ENCODE assay signal across 11 mouse cellular contexts in genomic region chrX:69389738-69390137, GRCm38 (mm10). TPM values are rescaled to one million over a fixed set of nuclear protein-coding genes. Genes with fewer than 3 reads are reported as not detected.
DNase-seq lines count a peak whose midpoint lies in the region; ATAC-seq and TF ChIP-seq lines count a peak whose summit lies in the region.
"Had no signal": no experiment of that assay in that cellular context is flagged by ENCODE, and none has a peak within 500 bp of the region (broad histone marks: within the 10 kb centered on the region; RNA-seq: fewer than 3 reads in every experiment).

No protein-coding gene starts in this region.

- no peak overlapping the region for H3K9ac ChIP-seq in hindbrain, embryonic 11.5 days (ENCODE audit: low read depth, low read length)
- H3K9ac ChIP-seq in hindbrain, embryonic 12.5 days = no peak overlapping the region
- no peak overlapping the region for H3K9ac ChIP-seq in midbrain, postnatal 0 days (replicated peaks; ENCODE audit: low read length, poor library complexity, severe bottlenecking)
- no peak overlapping the region for H3K9ac ChIP-seq in midbrain, embryonic 15.5 days
- no peak overlapping the region for H3K9ac ChIP-seq in embryonic facial prominence, embryonic 14.5 days (ENCODE audit: low read depth, low read length)
- H3K9ac ChIP-seq: heart, embryonic 15.5 days; liver, embryonic 12.5 days; midbrain, embryonic 13.5 days had no signal

- H3K4me2 ChIP-seq in hindbrain, embryonic 11.5 days (replicated peaks; ENCODE audit: low read depth, low read length) = no peak overlapping the region
- no peak overlapping the region for H3K4me2 ChIP-seq in hindbrain, embryonic 12.5 days (replicated peaks)
- H3K4me2 ChIP-seq in midbrain, postnatal 0 days (ENCODE audit: low read depth, low read length, poor library complexity, severe bottlenecking) = no peak overlapping the region
- no peak overlapping the region for H3K4me2 ChIP-seq in midbrain, embryonic 15.5 days
- no peak overlapping the region for H3K4me2 ChIP-seq in embryonic facial prominence, embryonic 14.5 days (ENCODE audit: low read depth, low read length)
- H3K4me2 ChIP-seq: heart, embryonic 15.5 days; liver, embryonic 12.5 days; midbrain, embryonic 13.5 days had no signal

- DNase-seq in hindbrain, embryonic 11.5 days (ENCODE audit: low spot score) = peak; percentile 2
- no peak for DNase-seq in midbrain, postnatal 0 days (ENCODE audit: low spot score)
- peak; percentile 5 for DNase-seq in embryonic facial prominence, embryonic 14.5 days (ENCODE audit: low spot score)
- DNase-seq in gastrocnemius, adult 18-20 months (ENCODE audit: low spot score) = no peak
- DNase-seq in right cerebral cortex, postnatal 10 days (ENCODE audit: low spot score in 2 of 2) = no peak

- peak; percentile 56 for TF ChIP-seq CTCF in midbrain, postnatal 0 days (IDR thresholded peaks at IDR 0.05)

- WGBS in hindbrain, embryonic 11.5 days = 59% methylated on average over 1 of the region's 1 CpGs
- WGBS in hindbrain, embryonic 12.5 days = 40% methylated on average over 1 of the region's 1 CpGs
- WGBS in midbrain, postnatal 0 days = 31% methylated on average over 1 of the region's 1 CpGs
- WGBS in midbrain, embryonic 15.5 days = 38% methylated on average over 1 of the region's 1 CpGs
- 41% methylated on average over 1 of the region's 1 CpGs for WGBS in embryonic facial prominence, embryonic 14.5 days

- no peaks in the 10 kb centered on the region for H3K36me3 ChIP-seq in hindbrain, embryonic 11.5 days (ENCODE audit: control insufficient read depth, insufficient read depth, low read length)
- H3K36me3 ChIP-seq in hindbrain, embryonic 12.5 days = no peaks in the 10 kb centered on the region
- H3K36me3 ChIP-seq in midbrain, postnatal 0 days (ENCODE audit: insufficient read depth, low read length) = no peaks in the 10 kb centered on the region
- H3K36me3 ChIP-seq in midbrain, embryonic 15.5 days (replicated peaks) = no peaks in the 10 kb centered on the region
- no peaks in the 10 kb centered on the region for H3K36me3 ChIP-seq in embryonic facial prominence, embryonic 14.5 days (ENCODE audit: control insufficient read depth, insufficient read depth, low read length)
- H3K36me3 ChIP-seq: G1E; heart, embryonic 15.5 days; liver, embryonic 12.5 days; midbrain, embryonic 13.5 days had no signal

- no peak for ATAC-seq in hindbrain, embryonic 11.5 days (ENCODE audit: low FRiP score)
- no peak for ATAC-seq in hindbrain, embryonic 12.5 days (ENCODE audit: low FRiP score)
- ATAC-seq in midbrain, postnatal 0 days (ENCODE audit: low FRiP score) = no peak
- ATAC-seq in midbrain, embryonic 15.5 days (replicated peaks) = no peak
- no peak for ATAC-seq in embryonic facial prominence, embryonic 14.5 days (ENCODE audit: low read depth)
- ATAC-seq: liver, embryonic 12.5 days; midbrain, embryonic 13.5 days had no signal

- H3K27ac ChIP-seq in hindbrain, embryonic 11.5 days (ENCODE audit: low read depth, low read length) = no peak overlapping the region
- no peak overlapping the region for H3K27ac ChIP-seq in hindbrain, embryonic 12.5 days
- no peak overlapping the region for H3K27ac ChIP-seq in midbrain, postnatal 0 days (ENCODE audit: low read depth, low read length)
- no peak overlapping the region for H3K27ac ChIP-seq in midbrain, embryonic 15.5 days
- H3K27ac ChIP-seq in embryonic facial prominence, embryonic 14.5 days (replicated peaks; ENCODE audit: low read depth, low read length) = no peak overlapping the region
- H3K27ac ChIP-seq: heart, embryonic 15.5 days; liver, embryonic 12.5 days; midbrain, embryonic 13.5 days had no signal

- no peaks in the 10 kb centered on the region for H3K4me1 ChIP-seq in hindbrain, embryonic 11.5 days (replicated peaks; ENCODE audit: control insufficient read depth, insufficient read depth, low read length)
- no peaks in the 10 kb centered on the region for H3K4me1 ChIP-seq in hindbrain, embryonic 12.5 days
- H3K4me1 ChIP-seq in midbrain, postnatal 0 days (ENCODE audit: insufficient read depth, low read length) = no peaks in the 10 kb centered on the region
- H3K4me1 ChIP-seq in midbrain, embryonic 15.5 days = no peaks in the 10 kb centered on the region
- H3K4me1 ChIP-seq in embryonic facial prominence, embryonic 14.5 days (ENCODE audit: control insufficient read depth, insufficient read depth, low read length) = no peaks in the 10 kb centered on the region
- H3K4me1 ChIP-seq: heart, embryonic 15.5 days; liver, embryonic 12.5 days; midbrain, embryonic 13.5 days had no signal

- no peak overlapping the region for H3K4me3 ChIP-seq in hindbrain, embryonic 11.5 days (ENCODE audit: low read depth, low read length)
- H3K4me3 ChIP-seq in hindbrain, embryonic 12.5 days = no peak overlapping the region
- H3K4me3 ChIP-seq in midbrain, postnatal 0 days (ENCODE audit: low read depth, low read length) = no peak overlapping the region
- no peak overlapping the region for H3K4me3 ChIP-seq in midbrain, embryonic 15.5 days
- no peak overlapping the region for H3K4me3 ChIP-seq in embryonic facial prominence, embryonic 14.5 days (ENCODE audit: low read depth, low read length)
- H3K4me3 ChIP-seq: heart, embryonic 15.5 days; liver, embryonic 12.5 days; midbrain, embryonic 13.5 days had no signal

- H3K27me3 ChIP-seq in hindbrain, embryonic 11.5 days (ENCODE audit: control insufficient read depth, insufficient read depth, low read length) = no peaks in the 10 kb centered on the region
- H3K27me3 ChIP-seq in hindbrain, embryonic 12.5 days = no peaks in the 10 kb centered on the region
- H3K27me3 ChIP-seq in midbrain, postnatal 0 days (ENCODE audit: insufficient read depth, low read length) = no peaks in the 10 kb centered on the region
- no peaks in the 10 kb centered on the region for H3K27me3 ChIP-seq in midbrain, embryonic 15.5 days (replicated peaks)
- no peaks in the 10 kb centered on the region for H3K27me3 ChIP-seq in embryonic facial prominence, embryonic 14.5 days (replicated peaks; ENCODE audit: control insufficient read depth, insufficient read depth, low read length)
- H3K27me3 ChIP-seq: heart, embryonic 15.5 days; liver, embryonic 12.5 days; midbrain, embryonic 13.5 days had no signal

- no peaks in the 10 kb centered on the region for H3K9me3 ChIP-seq in hindbrain, embryonic 11.5 days (ENCODE audit: control insufficient read depth, low read length)
- H3K9me3 ChIP-seq in hindbrain, embryonic 12.5 days (replicated peaks) = no peaks in the 10 kb centered on the region
- no peaks in the 10 kb centered on the region for H3K9me3 ChIP-seq in midbrain, postnatal 0 days (ENCODE audit: low read length)
- H3K9me3 ChIP-seq in midbrain, embryonic 15.5 days = no peaks in the 10 kb centered on the region
- no peaks in the 10 kb centered on the region for H3K9me3 ChIP-seq in embryonic facial prominence, embryonic 14.5 days (ENCODE audit: control insufficient read depth, low read length)
- H3K9me3 ChIP-seq: G1E; heart, embryonic 15.5 days; liver, embryonic 12.5 days; midbrain, embryonic 13.5 days had no signal

RNA-seq across cellular contexts. Expression of gene Aff2, which starts 29.6 kb away (rescaled TPM):
- 10.4 and 15.0 TPM in 2 replicates for polyA plus RNA-seq in hindbrain, embryonic 11.5 days (2014; fragmentation: Nextera tagmentation; extraction: Ambion mirVana)
- 17.5 and 24.5 TPM in 2 replicates for polyA plus RNA-seq in hindbrain, embryonic 12.5 days (2016; fragmentation: Nextera tagmentation; extraction: Ambion mirVana)
- total RNA-seq in midbrain, postnatal 0 days (2014; rRNA removed) = 13.8 and 23.3 TPM in 2 replicates
- polyA plus RNA-seq in midbrain, postnatal 0 days (2015; fragmentation: Nextera tagmentation; extraction: Ambion mirVana) = 11.1 and 16.2 TPM in 2 replicates
- 17.7 and 17.8 TPM in 2 replicates for polyA plus RNA-seq in midbrain, embryonic 15.5 days (2015; fragmentation: Nextera tagmentation; extraction: Ambion mirVana)
- 5.7 and 6.8 TPM in 2 replicates for polyA plus RNA-seq in embryonic facial prominence, embryonic 14.5 days (2014; fragmentation: Nextera tagmentation; extraction: Ambion mirVana)
- under 1 TPM; 0.76 to 0.84 TPM for total RNA-seq in gastrocnemius, adult 18-20 months (2021)
- polyA plus RNA-seq: G1E had no signal

Comparison
In these comparisons a context has a peak if more than half of its experiments do, and no peak if none do; other contexts are left out.
1. DNase-seq: peak in hindbrain, embryonic 11.5 days (single experiment) and embryonic facial prominence, embryonic 14.5 days (single experiment); none in midbrain, postnatal 0 days (single experiment), gastrocnemius, adult 18-20 months (single experiment) and right cerebral cortex, postnatal 10 days (0 of 2).